Mouse (Mus musculus) adipose tissue, adult 10 weeks (tissue): ENCODE results near the gene Fam131b. TPM values are rescaled to one million over a fixed set of nuclear protein-coding genes. Genes with fewer than 3 reads are reported as not detected.

Experiments used
- polyA plus RNA-seq: library from polyadenylated mRNA; stranded (reverse); fragments of 350-450 nt; fragmentation: Illumina TruSeq; extraction: RNeasy Lipid Tissue Mini Kit (QIAGEN cat#74804); gene quantifications from one replicate; pipeline ENCODE4 v1.2.3, GENCODE M21; 2014; ENCODE audit warnings: low read depth, low replicate concordance

Fam131b gene
- 0.51 TPM for polyA plus RNA-seq

DNA sequence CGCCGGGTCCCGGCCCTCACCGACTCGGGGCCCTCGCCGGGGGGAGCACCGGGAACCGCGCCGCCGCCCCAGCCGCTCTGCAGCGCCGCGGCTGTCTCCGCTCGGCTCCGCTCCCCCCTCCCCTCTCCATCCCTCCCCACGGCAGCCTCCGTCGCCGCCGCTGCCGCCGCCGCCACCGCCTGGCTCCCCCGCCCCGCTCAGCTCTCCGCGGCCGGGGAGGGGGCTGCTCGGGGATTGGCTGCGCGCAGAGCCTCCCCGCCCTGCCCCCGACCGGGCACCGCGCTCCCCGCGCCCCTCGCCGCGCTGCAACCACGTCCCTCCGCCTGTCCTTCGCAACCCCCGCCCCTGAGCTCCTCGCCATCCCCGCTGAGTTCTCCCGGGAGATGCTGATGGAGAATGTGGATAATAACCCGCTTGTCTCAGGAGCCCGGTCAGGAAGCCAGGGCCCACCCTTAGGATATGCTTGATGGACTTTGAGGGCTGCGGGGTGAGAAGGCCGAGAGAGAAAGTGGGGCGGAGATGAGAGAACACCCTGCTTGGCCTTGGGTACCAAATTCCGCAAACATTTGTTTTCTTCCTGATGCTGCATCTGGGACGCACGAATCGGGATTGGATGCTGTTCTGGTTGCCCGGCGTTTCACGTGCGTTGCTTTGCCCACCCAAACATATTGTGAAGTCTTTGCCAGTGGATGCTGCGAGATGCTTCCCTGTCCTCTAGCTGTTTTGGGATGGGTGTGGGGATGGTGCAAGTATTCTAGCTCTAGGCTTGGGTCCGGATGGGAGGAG is at the start of gene Fam131b:
TSS of gene Fam131b (minus strand) at position 162 of the 786 bp plus-strand sequence.

DNA sequence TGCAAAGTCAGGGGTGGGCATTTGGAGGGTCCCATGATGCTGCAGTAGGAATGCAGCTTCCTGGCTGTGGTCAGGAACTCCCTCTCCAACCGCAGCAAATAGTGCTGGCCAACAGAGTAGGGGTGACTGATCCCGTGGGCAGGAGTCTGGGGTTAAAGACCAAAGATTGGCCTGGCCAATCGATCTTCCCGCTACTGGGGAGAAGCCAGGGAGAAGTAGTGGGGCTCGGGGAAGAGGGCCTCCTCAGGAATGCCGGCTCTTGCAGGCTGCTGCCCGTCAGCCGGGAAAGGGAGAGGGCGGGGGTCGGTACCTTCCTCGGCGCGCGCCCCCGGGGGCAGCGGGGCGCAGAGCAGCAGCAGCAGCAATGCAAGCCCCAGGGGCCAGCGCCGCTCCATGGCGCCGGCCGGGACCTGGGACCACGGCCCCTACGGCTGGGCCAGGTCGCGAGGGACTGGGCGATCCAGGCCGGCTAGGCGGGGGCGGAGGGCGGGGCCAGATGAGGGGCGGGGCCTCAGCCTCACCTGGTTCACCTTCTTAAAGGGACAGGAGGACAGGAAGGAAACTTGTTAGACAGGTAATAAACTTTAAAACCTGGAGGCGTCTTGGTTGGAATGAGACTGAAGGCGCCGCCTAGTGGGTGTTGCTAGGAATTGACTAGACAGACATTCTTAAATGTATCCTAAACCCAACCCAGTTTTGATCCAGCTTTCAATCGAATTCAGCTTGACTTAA is 48.5 kb upstream of the Fam131b start, which contains the start of gene Epha1:
TSS of gene Epha1 (minus strand) at position 453 of the 732 bp plus-strand sequence.

DNA sequence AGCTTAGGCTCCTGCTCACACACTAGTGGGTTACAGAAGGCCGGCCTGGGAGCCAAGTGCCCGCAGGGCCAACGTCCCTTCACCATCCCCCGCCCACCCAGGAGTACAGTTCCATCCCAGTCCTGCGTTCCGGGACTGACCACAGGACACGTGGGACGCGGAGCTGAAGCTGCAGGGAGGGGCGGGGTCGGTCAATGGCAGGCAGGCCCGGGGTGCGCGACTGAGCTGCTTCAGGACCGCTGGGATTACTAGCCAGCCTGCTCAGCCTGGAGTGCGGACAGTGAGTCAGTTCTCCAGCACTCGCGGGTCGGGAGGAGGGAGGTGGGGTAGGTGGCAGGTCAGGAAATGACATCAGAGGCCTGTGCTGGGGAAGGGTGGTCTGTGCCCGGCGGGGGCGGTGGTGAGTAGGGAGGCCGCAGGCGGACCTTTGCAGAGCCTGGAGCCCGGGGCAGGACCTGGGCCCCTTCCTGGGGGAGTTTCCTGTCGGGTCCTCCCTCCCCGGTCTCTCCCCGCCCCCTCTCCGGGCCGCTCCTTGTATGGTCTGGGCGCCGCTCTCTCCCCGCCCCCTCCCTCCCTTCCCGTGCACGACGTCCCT is 25.1 kb upstream of the Fam131b start, which contains the start of gene Zyx:
TSS of gene Zyx (plus strand) at position 205 of the 595 bp plus-strand sequence.

DNA sequence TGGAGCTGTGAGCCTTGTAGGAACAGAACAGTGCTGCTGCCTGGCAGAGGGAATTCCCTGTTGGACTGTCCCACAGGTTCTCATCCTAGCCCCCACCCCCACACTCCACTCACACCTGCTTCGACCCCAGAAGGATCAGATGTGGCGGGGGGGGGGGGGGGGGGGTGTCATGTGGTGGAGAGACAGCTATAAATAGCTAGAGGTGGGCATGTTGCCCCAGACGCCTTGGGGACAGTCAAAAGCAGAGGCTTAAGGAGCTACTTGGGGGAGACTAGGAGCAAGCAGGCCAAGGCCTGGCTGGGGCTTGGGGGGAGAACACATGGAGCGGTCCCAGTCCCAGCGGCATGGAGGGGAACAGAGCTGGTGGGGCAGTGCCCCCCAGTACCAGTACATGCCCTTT is 38.0 kb downstream of the Fam131b start, which contains the start of gene Clcn1:
TSS of gene Clcn1 (plus strand) at position 238 of the 400 bp plus-strand sequence.

Other genes with a start within 250 kb of the Fam131b start
- not detected for gene Tas2r139, start 183.7 kb downstream of the Fam131b start, polyA plus RNA-seq
- gene Tas2r144, start 109.3 kb downstream of the Fam131b start, polyA plus RNA-seq = not detected
- gene Gstk1, start 78.7 kb downstream of the Fam131b start, polyA plus RNA-seq = 79.9 TPM
- 15.8 TPM for gene Tmem139, start 62.7 kb downstream of the Fam131b start, polyA plus RNA-seq
- 22.0 TPM for gene Casp2, start 59.7 kb downstream of the Fam131b start, polyA plus RNA-seq
- 0.41 TPM for gene Clcn1, start 38.0 kb downstream of the Fam131b start, polyA plus RNA-seq
- 88.0 TPM for gene Zyx, start 25.0 kb upstream of the Fam131b start, polyA plus RNA-seq
- gene Epha1, start 48.6 kb upstream of the Fam131b start, polyA plus RNA-seq = 14.2 TPM
- gene Tas2r143, start 75.6 kb upstream of the Fam131b start, polyA plus RNA-seq = not detected
- gene Tas2r135, start 80.8 kb upstream of the Fam131b start, polyA plus RNA-seq = not detected
- not detected for gene Tas2r126, start 109.9 kb upstream of the Fam131b start, polyA plus RNA-seq
- not detected for gene Olfr458, start 140.6 kb upstream of the Fam131b start, polyA plus RNA-seq
- gene Olfr457, start 151.7 kb upstream of the Fam131b start, polyA plus RNA-seq = not detected
- not detected for gene Olfr456, start 162.6 kb upstream of the Fam131b start, polyA plus RNA-seq
- not detected for gene Olfr455, start 222.9 kb upstream of the Fam131b start, polyA plus RNA-seq